Mouse (Mus musculus): ENCODE data around the gene Ift46. TPM values are rescaled to one million over a fixed set of nuclear protein-coding genes. Genes with fewer than 3 reads are reported as not detected.

The Ift46 gene
- total and polyA plus RNA-seq, 3 experiments = 30.2 to 51.9 TPM; not detected in 1

- no peak overlapping the region for H3K4me3 ChIP-seq (ENCODE audit: control insufficient read depth in 1 of 2, insufficient read depth in 1 of 2, low read depth in 2 of 2, low read length in 2 of 2)
- H3K36me3 ChIP-seq (ENCODE audit: control insufficient read depth in 1 of 2, insufficient read depth in 2 of 2, low read length in 2 of 2) = peaks cover 0 to 35% of the 10 kb centered on the region in 2 experiments; a peak in 2 of 4 replicates
- H3K79me2 ChIP-seq (ENCODE audit: control insufficient read depth, insufficient read depth, low read length, poor library complexity) = no peaks in the 10 kb centered on the region
- H3K9me3 ChIP-seq (replicated peaks; ENCODE audit: insufficient read depth, low read length) = no peaks in the 10 kb centered on the region
- H3K9ac ChIP-seq (ENCODE audit: control insufficient read depth, low read depth, low read length, poor library complexity, severe bottlenecking) = no peak overlapping the region
- no peaks in the 10 kb centered on the region for H3K4me1 ChIP-seq (ENCODE audit: control insufficient read depth in 1 of 2, insufficient read depth in 2 of 2, low read length in 2 of 2)
- peak; percentile 19 for DNase-seq (ENCODE audit: low read depth, low spot score)
- no peak overlapping the region for H3K27ac ChIP-seq (ENCODE audit: control insufficient read depth, low read depth, low read length)
- TF ChIP-seq RCOR1 (IDR thresholded peaks at IDR 0.05; ENCODE audit: low read depth, low read length) = no peak
- peak; percentile 45 for TF ChIP-seq SMC3 (IDR thresholded peaks at IDR 0.05; ENCODE audit: low read depth, low read length)
- 0 out of 2 replicates have a peak, but pooled peaks have one; percentile 30 for TF ChIP-seq ZC3H11A (IDR thresholded peaks at IDR 0.05; ENCODE audit: low read depth, low read length)
- TF ChIP-seq TCF12 (IDR thresholded peaks at IDR 0.05; ENCODE audit: low read depth, low read length) = no peak
- peak; percentile 57 for TF ChIP-seq RAD21 (IDR thresholded peaks at IDR 0.05; ENCODE audit: low read depth, low read length)
- TF ChIP-seq POLR2A (IDR thresholded peaks at IDR 0.05; ENCODE audit: control insufficient read depth in 1 of 2, insufficient read depth in 1 of 2, low read depth in 1 of 2, low read length in 2 of 2, poor library complexity in 1 of 2) = no peak
- no peak for TF ChIP-seq NRF1 (IDR thresholded peaks at IDR 0.05; ENCODE audit: insufficient read depth, low read depth, low read length, poor library complexity, severe bottlenecking)
- no peak for TF ChIP-seq MAX (IDR thresholded peaks at IDR 0.05; ENCODE audit: low read length)
- no peak for TF ChIP-seq NELFE (IDR thresholded peaks at IDR 0.05; ENCODE audit: low read depth, low read length)
- peak; percentile 32; the same call in 1 of the 2 replicates for TF ChIP-seq SIN3A (IDR thresholded peaks at IDR 0.05; ENCODE audit: low read length)
- TF ChIP-seq CTCF (IDR thresholded peaks at IDR 0.05 in 2 of 3, conservative IDR thresholded peaks at IDR 0.05 in 1 of 3; ENCODE audit: control insufficient read depth in 1 of 3, insufficient read depth in 1 of 3, low read depth in 2 of 3, low read length in 3 of 3, poor library complexity in 1 of 3, severe bottlenecking in 1 of 3) = peak; percentile 24 to 62 (median 60)
- TF ChIP-seq ZKSCAN1 (IDR thresholded peaks at IDR 0.05; ENCODE audit: low read depth, low read length) = no peak
- no peak for TF ChIP-seq POLR2AphosphoS5 (IDR thresholded peaks at IDR 0.05; ENCODE audit: borderline replicate concordance, low read depth, low read length)
- no peaks in the 10 kb centered on the region for H3K27me3 ChIP-seq (ENCODE audit: control insufficient read depth in 1 of 2, insufficient read depth in 2 of 2, low read length in 2 of 2)
These were observed 73.5 kb downstream of the Ift46 start for GRCm38 (mm10) chr9:44841241-44841640.

Other genes starting within 250 kb of the Ift46 start
- gene Cxcr5, start 206.0 kb upstream of the Ift46 start, total RNA-seq (2012; rRNA removed) = not detected in 2 replicates
- under 1 TPM in 1 of 2 experiments, not detected in 1; 0.18 TPM for gene Cxcr5, start 206.0 kb upstream of the Ift46 start, polyA plus RNA-seq (2012; ENCODE audit: insufficient read depth in 1 of 2, insufficient read length in 2 of 2, low read depth in 1 of 2, low replicate concordance in 2 of 2, missing spikeins in 1 of 2)
- 35.9 and 44.6 TPM in 2 replicates for gene Ddx6, start 163.0 kb upstream of the Ift46 start, total RNA-seq (2012; rRNA removed)
- gene Ddx6, start 163.0 kb upstream of the Ift46 start, polyA plus RNA-seq (2012; ENCODE audit: insufficient read depth in 1 of 2, insufficient read length in 2 of 2, low read depth in 1 of 2, low replicate concordance in 2 of 2, missing spikeins in 1 of 2) = 10 to 100 TPM; 41.9 to 96.5 TPM
- not detected in 2 replicates for gene Treh, start 94.7 kb upstream of the Ift46 start, total RNA-seq (2012; rRNA removed)
- not detected for gene Treh, start 94.7 kb upstream of the Ift46 start, polyA plus RNA-seq (2012; ENCODE audit: insufficient read depth in 1 of 2, insufficient read length in 2 of 2, low read depth in 1 of 2, low replicate concordance in 2 of 2, missing spikeins in 1 of 2)
- 13.0 and 13.8 TPM in 2 replicates for gene Phldb1, start 32.7 kb upstream of the Ift46 start, total RNA-seq (2012; rRNA removed)
- gene Phldb1, start 32.7 kb upstream of the Ift46 start, polyA plus RNA-seq (2012; ENCODE audit: insufficient read depth in 1 of 2, insufficient read length in 2 of 2, low read depth in 1 of 2, low replicate concordance in 2 of 2, missing spikeins in 1 of 2) = 10 to 100 TPM in 1 of 2 experiments, not detected in 1; 23.0 TPM
- 118 and 124 TPM in 2 replicates for gene Arcn1, start 63 bp upstream of the Ift46 start, total RNA-seq (2012; rRNA removed)
- 100 to 1,000 TPM; 145 to 273 TPM for gene Arcn1, start 63 bp upstream of the Ift46 start, polyA plus RNA-seq (2012; ENCODE audit: insufficient read depth in 1 of 2, insufficient read length in 2 of 2, low read depth in 1 of 2, low replicate concordance in 2 of 2, missing spikeins in 1 of 2)
- gene Tmem25, start 31.4 kb downstream of the Ift46 start, total RNA-seq (2012; rRNA removed) = 0.12 TPM in 1 of 2 replicates, not detected in the other
- under 1 TPM in 1 of 2 experiments, not detected in 1; 0.67 TPM for gene Tmem25, start 31.4 kb downstream of the Ift46 start, polyA plus RNA-seq (2012; ENCODE audit: insufficient read depth in 1 of 2, insufficient read length in 2 of 2, low read depth in 1 of 2, low replicate concordance in 2 of 2, missing spikeins in 1 of 2)
- gene Ttc36, start 35.2 kb downstream of the Ift46 start, total RNA-seq (2012; rRNA removed) = 0.20 TPM in 1 of 2 replicates, not detected in the other
- gene Ttc36, start 35.2 kb downstream of the Ift46 start, polyA plus RNA-seq (2012; ENCODE audit: insufficient read depth in 1 of 2, insufficient read length in 2 of 2, low read depth in 1 of 2, low replicate concordance in 2 of 2, missing spikeins in 1 of 2) = under 1 TPM in 1 of 2 experiments, not detected in 1; 0.49 TPM
- 4.7 and 6.2 TPM in 2 replicates for gene Kmt2a, start 113.4 kb downstream of the Ift46 start, total RNA-seq (2012; rRNA removed)
- 10 to 100 TPM; 11.7 to 27.3 TPM for gene Kmt2a, start 113.4 kb downstream of the Ift46 start, polyA plus RNA-seq (2012; ENCODE audit: insufficient read depth in 1 of 2, insufficient read length in 2 of 2, low read depth in 1 of 2, low replicate concordance in 2 of 2, missing spikeins in 1 of 2)
- gene Atp5l, start 152.8 kb downstream of the Ift46 start, total RNA-seq (2012; rRNA removed) = 719 and 722 TPM in 2 replicates
- 100 to 1,000 TPM in 1 of 2 experiments, not detected in 1; 320 TPM for gene Atp5l, start 152.8 kb downstream of the Ift46 start, polyA plus RNA-seq (2012; ENCODE audit: insufficient read depth in 1 of 2, insufficient read length in 2 of 2, low read depth in 1 of 2, low replicate concordance in 2 of 2, missing spikeins in 1 of 2)
- gene Ube4a, start 197.7 kb downstream of the Ift46 start, total RNA-seq (2012; rRNA removed) = 23.3 and 24.2 TPM in 2 replicates
- 10 to 100 TPM; 32.8 to 37.9 TPM for gene Ube4a, start 197.7 kb downstream of the Ift46 start, polyA plus RNA-seq (2012; ENCODE audit: insufficient read depth in 1 of 2, insufficient read length in 2 of 2, low read depth in 1 of 2, low replicate concordance in 2 of 2, missing spikeins in 1 of 2)
- 0.35 and 0.42 TPM in 2 replicates for gene Cd3g, start 212.5 kb downstream of the Ift46 start, total RNA-seq (2012; rRNA removed)
- under 1 TPM in 1 of 2 experiments, not detected in 1; 0.47 TPM for gene Cd3g, start 212.5 kb downstream of the Ift46 start, polyA plus RNA-seq (2012; ENCODE audit: insufficient read depth in 1 of 2, insufficient read length in 2 of 2, low read depth in 1 of 2, low replicate concordance in 2 of 2, missing spikeins in 1 of 2)
- gene Cd3d, start 213.9 kb downstream of the Ift46 start, total RNA-seq (2012; rRNA removed) = 0.10 TPM in 1 of 2 replicates, not detected in the other
- gene Cd3d, start 213.9 kb downstream of the Ift46 start, polyA plus RNA-seq (2012; ENCODE audit: insufficient read depth in 1 of 2, insufficient read length in 2 of 2, low read depth in 1 of 2, low replicate concordance in 2 of 2, missing spikeins in 1 of 2) = not detected
- gene Cd3e, start 241.7 kb downstream of the Ift46 start, total RNA-seq (2012; rRNA removed) = not detected in 2 replicates
- gene Cd3e, start 241.7 kb downstream of the Ift46 start, polyA plus RNA-seq (2012; ENCODE audit: insufficient read depth in 1 of 2, insufficient read length in 2 of 2, low read depth in 1 of 2, low replicate concordance in 2 of 2, missing spikeins in 1 of 2) = not detected